Mouse (Mus musculus): ENCODE data around the gene Matn4. TPM values are rescaled to one million over a fixed set of nuclear protein-coding genes. Genes with fewer than 3 reads are reported as not detected.

Matn4 gene
- total RNA-seq, 1 experiment: 2.3 TPM

- peak overlapping the region in 1 of 2 experiments; percentile 21; a peak in 3 of 4 replicates for H3K4me3 ChIP-seq (ENCODE audit: insufficient read depth in 1 of 2, low read depth in 1 of 2, low read length in 2 of 2, poor library complexity in 1 of 2, severe bottlenecking in 1 of 2)
- TF ChIP-seq HCFC1 (IDR thresholded peaks at IDR 0.05; ENCODE audit: borderline replicate concordance, insufficient read depth, low read length) (no peak), MAFK (IDR thresholded peaks at IDR 0.05; ENCODE audit: insufficient read depth, low read depth, low read length) (no peak), ZNF384 (IDR thresholded peaks at IDR 0.05; ENCODE audit: low read depth, low read length) (no peak), CHD2 (IDR thresholded peaks at IDR 0.05; ENCODE audit: low read depth, low read length) (no peak), ZC3H11A (IDR thresholded peaks at IDR 0.05; ENCODE audit: borderline replicate concordance, low read depth, low read length) (no peak)
- peaks cover 24% of the 10 kb centered on the region for H3K36me3 ChIP-seq (ENCODE audit: control insufficient read depth, insufficient read depth, low read length, poor library complexity, severe bottlenecking)
- peak overlapping the region; percentile 3; the same call in 1 of the 2 replicates for H3K9ac ChIP-seq (ENCODE audit: insufficient read depth, low read depth, low read length, poor library complexity, severe bottlenecking)
- in situ Hi-C loops (cut with MboI; ENCODE audit: low sequenced_read_pairs in 2 of 2, unreplicated experiment in 2 of 2): no loop called here
- no peak overlapping the region for H3K27ac ChIP-seq (ENCODE audit: insufficient read depth, low read depth, low read length, poor library complexity, severe bottlenecking)
- no peak for DNase-seq (ENCODE audit: low read depth, low spot score)
- H3K4me1 ChIP-seq (ENCODE audit: control insufficient read depth in 2 of 2, insufficient read depth in 2 of 2, low read length in 2 of 2, poor library complexity in 1 of 2): peaks cover 7 to 72% of the 10 kb centered on the region in 2 experiments
- no peaks in the 10 kb centered on the region for H3K9me3 ChIP-seq (ENCODE audit: control insufficient read depth, insufficient read depth, low read depth, low read length)
Measured at GRCm38 (mm10) chr2:164432541-164433191, 27.7 kb upstream of the Matn4 start.

DNA sequence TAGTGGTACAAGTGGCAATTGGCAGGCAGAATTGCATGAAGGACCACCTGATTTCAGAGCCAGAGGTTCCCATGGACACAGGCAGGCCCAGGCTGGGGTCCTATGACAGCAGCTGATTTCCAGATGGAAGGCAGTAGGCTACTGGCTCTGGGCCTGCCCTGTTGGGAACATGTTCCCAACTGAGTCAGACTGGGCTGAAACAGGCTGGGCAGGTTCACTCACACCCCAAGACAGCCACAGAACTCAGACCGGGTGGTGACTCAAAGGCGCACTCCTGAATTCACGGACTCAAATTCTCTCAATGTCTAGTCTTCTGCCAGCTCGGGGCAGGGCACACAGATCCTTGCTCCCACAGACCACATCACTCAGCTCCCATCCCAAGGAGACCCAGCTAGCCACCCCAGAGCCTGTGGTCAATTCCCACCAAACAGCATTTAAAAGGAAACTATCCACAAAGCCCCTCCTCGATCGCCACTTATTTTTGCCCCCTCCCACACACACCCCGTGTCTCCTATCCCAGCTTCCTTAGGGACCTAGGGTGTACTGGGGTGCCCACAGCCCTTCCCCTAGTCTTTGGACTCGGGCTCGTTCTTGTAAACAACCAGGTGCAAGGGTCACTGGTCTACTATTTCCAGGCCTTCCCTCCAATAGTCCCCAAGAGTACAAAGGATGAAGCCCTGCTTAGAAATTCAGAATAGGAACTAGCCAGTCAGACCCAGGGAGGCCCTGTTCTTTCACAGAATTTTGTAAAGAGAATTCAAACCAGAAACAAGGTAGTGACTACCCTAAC, 26.9 kb upstream of the Matn4 start:
- no peak for DNase-seq (ENCODE audit: low read depth, low spot score)
- no peaks in the 10 kb centered on the region for H3K9me3 ChIP-seq (ENCODE audit: control insufficient read depth, insufficient read depth, low read depth, low read length)
- no peak overlapping the region for H3K4me3 ChIP-seq (ENCODE audit: insufficient read depth in 1 of 2, low read depth in 1 of 2, low read length in 2 of 2, poor library complexity in 1 of 2, severe bottlenecking in 1 of 2)
- peaks cover 7 to 66% of the 10 kb centered on the region in 2 experiments; a peak in 3 of 4 replicates for H3K4me1 ChIP-seq (ENCODE audit: control insufficient read depth in 2 of 2, insufficient read depth in 2 of 2, low read length in 2 of 2, poor library complexity in 1 of 2)
- TF ChIP-seq HCFC1 (IDR thresholded peaks at IDR 0.05; ENCODE audit: borderline replicate concordance, insufficient read depth, low read length): no peak
- TF ChIP-seq ZC3H11A (IDR thresholded peaks at IDR 0.05; ENCODE audit: borderline replicate concordance, low read depth, low read length): no peak
- TF ChIP-seq MAFK (IDR thresholded peaks at IDR 0.05; ENCODE audit: insufficient read depth, low read depth, low read length): no peak
- no peak for TF ChIP-seq ZNF384 (IDR thresholded peaks at IDR 0.05; ENCODE audit: low read depth, low read length)
- TF ChIP-seq CHD2 (IDR thresholded peaks at IDR 0.05; ENCODE audit: low read depth, low read length): no peak
- peak overlapping the region; percentile 40; the same call in 1 of the 2 replicates for H3K27ac ChIP-seq (ENCODE audit: insufficient read depth, low read depth, low read length, poor library complexity, severe bottlenecking)
- 0 out of 2 replicates have a peak overlapping the region, but pooled peaks have one; percentile 5 for H3K9ac ChIP-seq (ENCODE audit: insufficient read depth, low read depth, low read length, poor library complexity, severe bottlenecking)
- in situ Hi-C loops (cut with MboI; ENCODE audit: low sequenced_read_pairs in 2 of 2, unreplicated experiment in 2 of 2): no loop called here
- H3K36me3 ChIP-seq (ENCODE audit: control insufficient read depth, insufficient read depth, low read length, poor library complexity, severe bottlenecking): peaks cover 30% of the 10 kb centered on the region

DNA sequence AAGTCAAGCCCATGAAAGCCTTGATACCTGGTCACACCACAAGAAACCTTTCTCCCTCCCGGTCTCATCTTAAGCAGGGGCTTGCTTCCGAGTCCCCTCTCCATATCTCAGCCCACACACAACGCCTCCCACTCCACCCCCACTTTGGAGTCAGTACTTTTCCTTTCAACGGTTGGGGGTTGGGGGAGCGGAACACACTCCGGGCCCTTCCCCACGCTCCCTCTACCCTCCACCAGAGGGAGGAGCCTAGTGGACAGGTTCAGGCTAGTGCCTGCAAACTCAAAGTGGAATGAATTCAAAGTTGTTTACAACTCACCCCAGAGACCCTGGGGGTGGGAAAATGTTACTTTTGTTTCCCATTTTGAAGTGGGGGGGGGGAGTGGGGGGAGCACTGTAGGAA, 25.7 kb upstream of the Matn4 start:
- Histone ChIP-seq H3K9ac (ENCODE audit: insufficient read depth, low read depth, low read length, poor library complexity, severe bottlenecking) (peak overlapping the region; percentile 44), H3K4me1 (ENCODE audit: control insufficient read depth in 2 of 2, insufficient read depth in 2 of 2, low read length in 2 of 2, poor library complexity in 1 of 2) (peaks cover 7 to 59% of the 10 kb centered on the region in 2 experiments; a peak in 3 of 4 replicates), H3K4me3 (ENCODE audit: insufficient read depth in 1 of 2, low read depth in 1 of 2, low read length in 2 of 2, poor library complexity in 1 of 2, severe bottlenecking in 1 of 2) (peak overlapping the region; percentile 18 to 39; a peak in 3 of 4 replicates), H3K9me3 (ENCODE audit: control insufficient read depth, insufficient read depth, low read depth, low read length) (no peaks in the 10 kb centered on the region), H3K36me3 (ENCODE audit: control insufficient read depth, insufficient read depth, low read length, poor library complexity, severe bottlenecking) (peaks cover 32% of the 10 kb centered on the region), H3K27ac (ENCODE audit: insufficient read depth, low read depth, low read length, poor library complexity, severe bottlenecking) (peak overlapping the region; percentile 50; the same call in 1 of the 2 replicates)
- DNase-seq (ENCODE audit: low read depth, low spot score): no peak
- in situ Hi-C loops (cut with MboI; ENCODE audit: low sequenced_read_pairs in 2 of 2, unreplicated experiment in 2 of 2): no loop called here
- TF ChIP-seq HCFC1 (IDR thresholded peaks at IDR 0.05; ENCODE audit: borderline replicate concordance, insufficient read depth, low read length) (no peak), ZNF384 (IDR thresholded peaks at IDR 0.05; ENCODE audit: low read depth, low read length) (no peak), ZC3H11A (IDR thresholded peaks at IDR 0.05; ENCODE audit: borderline replicate concordance, low read depth, low read length) (no peak), CHD2 (IDR thresholded peaks at IDR 0.05; ENCODE audit: low read depth, low read length) (no peak), MAFK (IDR thresholded peaks at IDR 0.05; ENCODE audit: insufficient read depth, low read depth, low read length) (no peak)

- TF ChIP-seq HCFC1 (IDR thresholded peaks at IDR 0.05; ENCODE audit: borderline replicate concordance, insufficient read depth, low read length) (no peak), CHD2 (IDR thresholded peaks at IDR 0.05; ENCODE audit: low read depth, low read length) (no peak), ZNF384 (IDR thresholded peaks at IDR 0.05; ENCODE audit: low read depth, low read length) (no peak), MAFK (IDR thresholded peaks at IDR 0.05; ENCODE audit: insufficient read depth, low read depth, low read length) (no peak), ZC3H11A (IDR thresholded peaks at IDR 0.05; ENCODE audit: borderline replicate concordance, low read depth, low read length) (no peak)
- peak overlapping the region; percentile 5 to 39; a peak in 2 of 4 replicates for H3K4me3 ChIP-seq (ENCODE audit: insufficient read depth in 1 of 2, low read depth in 1 of 2, low read length in 2 of 2, poor library complexity in 1 of 2, severe bottlenecking in 1 of 2)
- no peak overlapping the region for H3K9ac ChIP-seq (ENCODE audit: insufficient read depth, low read depth, low read length, poor library complexity, severe bottlenecking)
- H3K9me3 ChIP-seq (ENCODE audit: control insufficient read depth, insufficient read depth, low read depth, low read length): no peaks in the 10 kb centered on the region
- H3K27ac ChIP-seq (ENCODE audit: insufficient read depth, low read depth, low read length, poor library complexity, severe bottlenecking): peak overlapping the region; percentile 50; the same call in 1 of the 2 replicates
- in situ Hi-C loops (cut with MboI; ENCODE audit: low sequenced_read_pairs in 2 of 2, unreplicated experiment in 2 of 2): no loop called here
- DNase-seq (ENCODE audit: low read depth, low spot score): no peak
- peaks cover 7 to 53% of the 10 kb centered on the region in 2 experiments; a peak in 3 of 4 replicates for H3K4me1 ChIP-seq (ENCODE audit: control insufficient read depth in 2 of 2, insufficient read depth in 2 of 2, low read length in 2 of 2, poor library complexity in 1 of 2)
- peaks cover 32% of the 10 kb centered on the region for H3K36me3 ChIP-seq (ENCODE audit: control insufficient read depth, insufficient read depth, low read length, poor library complexity, severe bottlenecking)
Measured at GRCm38 (mm10) chr2:164429881-164430615, 25.1 kb upstream of the Matn4 start.

Measured in ES-E14 (cell line).